Mouse (Mus musculus): ENCODE measurements around the gene Prss2. TPM values are rescaled to one million over a fixed set of nuclear protein-coding genes. Genes with fewer than 3 reads are reported as not detected.
"Not testable (repeated sequence)": the region's sequence is repeated elsewhere in the genome, so short reads cannot be mapped to it uniquely, and the experiment has no call there.

Prss2 gene
- polyA plus RNA-seq, 1 experiment, result 1.3 TPM

DNA sequence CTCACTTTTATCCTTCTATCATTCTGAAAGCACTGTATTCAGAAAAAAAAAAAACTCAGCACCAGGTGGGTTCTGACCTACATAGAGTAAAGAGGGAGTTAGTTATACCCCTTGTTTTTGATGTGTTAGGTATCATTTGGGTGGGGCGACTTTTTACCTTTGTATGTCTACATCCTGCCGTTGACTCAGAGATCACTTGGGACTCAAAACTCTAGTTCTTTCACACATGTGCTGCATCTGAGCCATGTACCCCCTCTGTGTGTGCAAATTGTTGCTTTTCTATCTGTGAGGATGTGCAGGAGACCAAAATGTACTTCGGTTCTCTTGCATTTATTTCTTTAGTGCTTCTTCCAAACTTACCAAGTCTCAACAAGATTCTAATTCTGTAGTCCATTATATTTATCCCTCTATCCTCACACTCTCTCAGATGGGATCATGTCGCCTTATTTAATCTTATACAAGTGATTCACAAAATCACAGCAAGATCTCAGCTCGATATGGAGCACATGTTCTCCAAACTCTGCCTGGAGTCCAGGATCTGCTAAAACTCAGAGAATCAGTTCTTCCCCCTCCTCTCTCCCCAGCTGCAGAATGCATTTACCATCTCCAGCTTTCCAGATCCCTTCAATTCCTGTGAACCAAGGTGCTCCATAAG, 31.9 kb downstream of the Prss2 start:
- WGBS, result 69% methylated on average over 5 of the region's 5 CpGs

GRCm38 (mm10) chr6:41554295-41555169, 32.9 kb downstream of the Prss2 start:
- 60% methylated on average over 7 of the region's 7 CpGs for WGBS
- DNase-seq (ENCODE audit: low read depth, low spot score), result no peak

More for the DNA sequence above, 31.9 kb downstream of the Prss2 start:
- DNase-seq (ENCODE audit: low read depth, low spot score), result no peak

DNA sequence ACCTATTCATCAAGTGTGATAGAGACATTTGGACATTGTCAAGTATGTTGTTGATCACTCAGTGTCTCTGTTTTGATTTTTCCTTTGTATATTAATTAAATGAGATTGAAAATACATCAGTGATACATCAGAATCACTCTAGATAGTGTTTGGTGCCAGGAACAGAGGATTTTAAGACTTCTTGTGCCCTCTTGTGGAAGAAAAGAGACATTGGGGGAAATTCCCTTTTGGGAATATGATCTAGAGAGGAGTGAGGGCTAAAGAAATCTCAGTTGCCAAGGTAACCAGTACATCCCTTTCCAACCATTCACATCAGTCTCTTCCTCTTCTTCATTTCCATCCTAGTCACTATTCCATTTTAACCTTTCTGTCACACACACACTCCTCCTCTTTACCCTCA, 34.8 kb downstream of the Prss2 start:
- DNase-seq (ENCODE audit: low read depth, low spot score), result no peak

DNA sequence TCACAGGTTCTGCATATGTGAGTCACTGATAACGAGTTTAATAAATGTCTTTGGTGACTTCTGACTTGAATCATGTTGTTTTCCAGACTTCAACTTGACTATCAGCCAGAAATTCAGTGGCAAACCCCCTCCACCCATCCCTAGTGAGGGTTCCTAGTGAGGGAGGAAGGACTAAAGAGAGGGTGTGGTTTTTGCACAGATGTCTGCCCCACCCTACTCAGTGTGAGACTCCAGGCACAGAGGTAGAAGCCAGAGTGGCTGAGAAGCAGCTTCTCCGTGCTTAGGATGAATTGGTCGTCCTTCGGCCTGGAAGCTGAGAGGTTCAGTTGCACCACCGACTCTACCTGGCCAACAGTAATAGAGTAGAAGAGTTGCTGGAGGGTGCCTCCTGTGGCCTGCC, 35.9 kb downstream of the Prss2 start:
- 66% methylated on average over 5 of the region's 5 CpGs for WGBS
- no peak for DNase-seq (ENCODE audit: low read depth, low spot score)

DNA sequence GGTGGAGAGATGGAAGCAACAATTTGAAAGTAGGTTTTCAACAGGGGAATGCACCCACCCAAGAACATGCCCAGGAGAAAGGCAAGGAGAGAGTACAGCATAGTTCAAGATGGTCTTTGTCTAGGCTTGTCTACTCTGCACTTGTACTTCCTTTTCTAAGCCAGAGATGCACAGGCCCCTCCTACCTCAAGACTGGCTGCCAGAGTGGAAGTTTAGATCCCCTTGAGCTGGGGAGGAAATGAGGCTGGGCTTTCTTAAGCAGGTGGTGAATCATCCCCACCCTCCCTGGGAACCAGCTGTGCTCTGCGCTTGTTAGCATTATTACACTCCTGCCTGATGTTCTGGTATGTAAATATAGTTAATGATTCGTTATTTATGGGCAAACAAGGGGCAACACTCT, 36.7 kb downstream of the Prss2 start:
- 15% methylated on average over 2 of the region's 2 CpGs for WGBS
- no peak for DNase-seq (ENCODE audit: low read depth, low spot score)

GRCm38 (mm10) chr6:41559331-41559730, 37.7 kb downstream of the Prss2 start:
- 57% methylated on average over 3 of the region's 3 CpGs for WGBS
- no peak for DNase-seq (ENCODE audit: low read depth, low spot score)

DNA sequence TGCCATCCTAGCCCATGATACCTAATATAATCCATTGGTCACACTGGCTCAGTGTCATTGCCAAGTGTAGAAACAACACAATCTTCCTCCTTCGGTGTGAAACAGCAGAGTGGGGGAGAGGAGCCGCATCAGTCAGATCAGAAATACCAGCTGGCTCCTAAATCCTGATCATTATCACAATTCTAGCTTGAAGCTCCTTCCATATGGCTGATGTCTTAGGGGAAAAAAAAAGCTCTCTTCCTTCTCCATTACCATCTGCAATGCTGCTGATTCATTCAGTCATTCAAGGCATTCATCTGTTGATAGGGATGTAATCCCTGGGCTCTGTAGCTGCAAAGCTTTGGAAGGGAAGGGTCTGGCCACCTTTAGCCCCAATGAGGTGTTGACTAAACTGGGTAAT, 38.7 kb downstream of the Prss2 start:
- WGBS, result 82% methylated on average over 2 of the region's 2 CpGs
- no peak for DNase-seq (ENCODE audit: low read depth, low spot score)

- DNase-seq (ENCODE audit: low read depth, low spot score), result no peak
- WGBS, result 93% methylated on average over 4 of the region's 4 CpGs
Observed at GRCm38 (mm10) chr6:41562598-41562997, 41.0 kb downstream of the Prss2 start.

GRCm38 (mm10) chr6:41563104-41563951, 41.7 kb downstream of the Prss2 start:
- not testable (repeated sequence) for DNase-seq (ENCODE audit: low read depth, low spot score)
- WGBS, result 46% methylated on average over 5 of the region's 23 CpGs

DNA sequence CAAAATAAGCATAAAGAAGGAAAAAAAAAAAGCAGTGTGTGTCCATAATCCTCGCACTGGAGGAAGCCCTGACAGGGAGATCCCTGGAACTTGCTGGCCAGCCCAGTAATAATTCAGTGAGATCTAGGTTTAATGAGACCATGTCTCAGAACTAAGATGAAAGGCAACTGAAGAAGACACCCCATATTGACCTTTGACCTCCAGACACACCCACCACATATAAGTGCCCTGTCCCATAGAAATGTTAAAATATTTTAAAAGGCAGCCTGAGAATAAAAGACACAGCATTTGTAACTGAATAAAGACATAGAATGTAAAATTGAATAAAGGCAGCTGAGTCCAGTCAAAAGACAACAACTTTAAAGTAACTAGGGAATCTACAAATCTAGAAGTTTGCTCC, 43.7 kb downstream of the Prss2 start:
- no peak for DNase-seq (ENCODE audit: low read depth, low spot score)
- 73% methylated on average over 1 of the region's 1 CpGs for WGBS

GRCm38 (mm10) chr6:41566965-41567364, 45.4 kb downstream of the Prss2 start:
- no peak for DNase-seq (ENCODE audit: low read depth, low spot score)
- 82% methylated on average over 4 of the region's 4 CpGs for WGBS

DNA sequence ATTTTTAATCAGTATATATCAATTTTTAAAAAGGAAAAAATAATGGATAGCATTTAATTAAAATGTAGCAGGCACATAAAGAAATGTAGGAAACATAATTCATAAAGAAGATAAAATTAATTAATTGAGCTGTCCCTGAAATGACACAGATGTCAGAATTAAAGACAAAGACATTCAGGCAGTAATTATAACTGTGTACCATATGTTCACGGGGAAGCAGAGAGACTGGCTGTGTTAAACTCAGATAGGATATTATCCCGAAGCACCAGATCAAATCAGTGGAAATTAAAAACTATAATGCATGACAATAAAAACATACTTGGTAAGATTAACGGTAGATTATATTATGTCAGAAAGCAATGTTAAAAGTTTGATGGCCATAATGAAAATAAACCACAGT, 47.5 kb downstream of the Prss2 start:
- WGBS, result 82% methylated on average over 3 of the region's 3 CpGs
- DNase-seq (ENCODE audit: low read depth, low spot score), result no peak

Other genes with a start within 250 kb of the Prss2 start
- gene Try4, start 219.5 kb upstream of the Prss2 start, polyA plus RNA-seq (2012; rRNA removed), result 0.61 and 2.2 TPM in 2 replicates
- 0.57 and 1.0 TPM in 2 replicates for gene Try5, start 204.9 kb upstream of the Prss2 start, polyA plus RNA-seq (2012; rRNA removed)
- gene Try10, start 167.7 kb upstream of the Prss2 start, polyA plus RNA-seq (2012; rRNA removed), result 0.10 TPM in 1 of 2 replicates, not detected in the other
- gene Prss3, start 144.1 kb upstream of the Prss2 start, polyA plus RNA-seq (2012; rRNA removed), result not detected in 2 replicates
- gene Gm5771, start 129.4 kb upstream of the Prss2 start, polyA plus RNA-seq (2012; rRNA removed), result not detected in 2 replicates
- not detected in 2 replicates for gene Gm10334, start 75.6 kb upstream of the Prss2 start, polyA plus RNA-seq (2012; rRNA removed)
- not detected in 2 replicates for gene Prss1, start 62.9 kb upstream of the Prss2 start, polyA plus RNA-seq (2012; rRNA removed)
- gene Ephb6, start 83.7 kb downstream of the Prss2 start, polyA plus RNA-seq (2012; rRNA removed), result 1.5 and 2.7 TPM in 2 replicates
- gene Trpv6, start 114.6 kb downstream of the Prss2 start, polyA plus RNA-seq (2012; rRNA removed), result 0.06 TPM in 1 of 2 replicates, not detected in the other
- gene Trpv5, start 159.0 kb downstream of the Prss2 start, polyA plus RNA-seq (2012; rRNA removed), result not detected in 2 replicates
- gene Llcfc1, start 162.6 kb downstream of the Prss2 start, polyA plus RNA-seq (2012; rRNA removed), result not detected in 2 replicates
- not detected in 2 replicates for gene Kel, start 182.6 kb downstream of the Prss2 start, polyA plus RNA-seq (2012; rRNA removed)

Data from large intestine, adult 2 months (tissue).